Mouse (Mus musculus): Measurements from ENCODE around the gene Sae1.

DNA sequence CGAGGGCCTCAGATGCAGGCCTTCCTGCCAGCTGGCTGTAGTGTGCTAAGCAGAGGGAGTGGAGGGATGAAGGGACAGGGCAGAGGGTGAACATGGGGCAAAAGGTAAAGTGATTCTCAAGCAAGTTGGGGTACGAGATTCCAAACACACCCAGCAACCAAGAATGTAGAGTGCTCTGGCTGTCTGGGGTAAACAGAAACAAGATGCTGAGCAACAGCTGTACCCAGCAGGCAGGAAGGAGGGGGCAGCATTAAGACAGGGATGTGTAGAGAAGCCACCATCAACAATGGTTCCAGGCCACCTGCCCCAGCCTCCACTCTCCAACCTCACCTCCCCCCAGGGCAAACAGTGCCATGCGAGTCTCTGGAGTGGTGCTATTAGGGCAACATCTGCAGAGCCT, 58.5 kb downstream of the Sae1 start:
- no peak for TF ChIP-seq CTCF (IDR thresholded peaks at IDR 0.05 in 2 of 3, conservative IDR thresholded peaks at IDR 0.05 in 1 of 3; ENCODE audit: control insufficient read depth in 1 of 3, insufficient read depth in 1 of 3, low read depth in 2 of 3, low read length in 3 of 3, poor library complexity in 1 of 3, severe bottlenecking in 1 of 3)
- TF ChIP-seq MEF2A (IDR thresholded peaks at IDR 0.05; ENCODE audit: extremely low read depth, insufficient replicate concordance, low read depth, low read length, poor library complexity, severe bottlenecking) = no peak
- TF ChIP-seq POLR2A (IDR thresholded peaks at IDR 0.05; ENCODE audit: control insufficient read depth in 1 of 2, insufficient read depth in 1 of 2, low read depth in 1 of 2, low read length in 2 of 2, poor library complexity in 1 of 2) = no peak
- TF ChIP-seq ETS1 (IDR thresholded peaks at IDR 0.05; ENCODE audit: low read depth, low read length) = no peak
- TF ChIP-seq RCOR1 (IDR thresholded peaks at IDR 0.05; ENCODE audit: low read depth, low read length) = no peak
- no peak for TF ChIP-seq E2F4 (IDR thresholded peaks at IDR 0.05; ENCODE audit: borderline replicate concordance, low read depth, low read length)
- no peak for TF ChIP-seq ZC3H11A (IDR thresholded peaks at IDR 0.05; ENCODE audit: low read depth, low read length)
- no peak for TF ChIP-seq EP300 (IDR thresholded peaks at IDR 0.05; ENCODE audit: low read depth in 1 of 2, low read length in 2 of 2)
- no peak for TF ChIP-seq USF2 (IDR thresholded peaks at IDR 0.05; ENCODE audit: borderline replicate concordance in 1 of 2, insufficient read depth in 1 of 2, low read depth in 1 of 2, low read length in 2 of 2)
- TF ChIP-seq CHD2 (IDR thresholded peaks at IDR 0.05; ENCODE audit: low read length) = no peak
